In the genomic region with DNA sequence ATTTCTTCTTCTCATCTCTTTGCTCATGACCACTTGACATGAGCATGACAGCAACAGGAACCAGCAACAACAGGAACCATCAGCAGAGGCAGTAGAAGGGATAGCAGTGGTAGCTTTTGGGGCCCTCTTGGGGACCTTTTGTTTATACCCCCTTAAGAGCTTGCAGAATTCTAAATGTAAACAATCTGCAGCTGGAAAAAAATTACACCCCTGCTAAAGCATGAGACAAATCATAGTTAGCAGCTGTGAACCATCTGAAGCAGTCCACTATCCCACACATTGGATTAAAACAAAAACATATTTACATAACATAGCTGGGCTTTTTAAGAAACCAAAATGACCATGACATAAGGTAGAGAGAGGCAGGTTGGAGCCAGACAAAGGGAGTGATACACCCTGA, we compare ENCODE assay signal across 19 mouse cellular contexts.
"Had no signal": no experiment of that assay in that cellular context is flagged by ENCODE, and none has a peak within 500 bp of the region (broad histone marks: within the 10 kb centered on the region; RNA-seq: fewer than 3 reads in every experiment).

No protein-coding gene starts in this region.

- ATAC-seq: liver, embryonic 12.5 days; midbrain, embryonic 16.5 days had no signal

- DNase-seq: lung, postnatal 10 days; lung, postnatal 36 days; midbrain, embryonic 14.5 days; retina, postnatal 1 day; right cerebral cortex, adult 18-20 months; right cerebral cortex, postnatal 25 days; right cerebral cortex, postnatal 4 days; spleen, adult 18-20 months; thymus, adult 18-20 months; thymus, postnatal 14 days; thymus, postnatal 36 days had no signal

- H3K4me3 ChIP-seq: liver, embryonic 12.5 days; midbrain, embryonic 10.5 days; midbrain, embryonic 12.5 days; myocyte; neural tube, embryonic 13.5 days; neural tube, embryonic 15.5 days had no signal

- H3K27me3 ChIP-seq: liver, embryonic 12.5 days; midbrain, embryonic 12.5 days; neural tube, embryonic 13.5 days; neural tube, embryonic 15.5 days had no signal

- H3K9me3 ChIP-seq: liver, embryonic 12.5 days; midbrain, embryonic 10.5 days; midbrain, embryonic 12.5 days; neural tube, embryonic 13.5 days; neural tube, embryonic 15.5 days had no signal

- H3K27ac ChIP-seq: liver, embryonic 12.5 days; liver, embryonic 14.5 days; midbrain, embryonic 10.5 days; midbrain, embryonic 12.5 days; neural tube, embryonic 13.5 days; neural tube, embryonic 15.5 days had no signal

- H3K36me3 ChIP-seq: liver, embryonic 12.5 days; midbrain, embryonic 10.5 days; midbrain, embryonic 12.5 days; neural tube, embryonic 13.5 days; neural tube, embryonic 15.5 days had no signal

- H3K4me1 ChIP-seq: liver, embryonic 12.5 days; midbrain, embryonic 10.5 days; midbrain, embryonic 12.5 days; neural tube, embryonic 13.5 days; neural tube, embryonic 15.5 days had no signal

- H3K9ac ChIP-seq: liver, embryonic 12.5 days; liver, embryonic 14.5 days; midbrain, embryonic 12.5 days; neural tube, embryonic 13.5 days; neural tube, embryonic 15.5 days had no signal

- H3K4me2 ChIP-seq: liver, embryonic 12.5 days; midbrain, embryonic 12.5 days; neural tube, embryonic 13.5 days; neural tube, embryonic 15.5 days had no signal
